Mouse (Mus musculus) myocyte (in vitro differentiated cells): ENCODE measurements at regions not wholly inside any gene's neighbourhood (a gene's known extent, or its start where the extent isn't known, plus 50 kb on each side); places are given as distances from the start of the nearest gene placed in this dataset.

Experiments used
- H3K27me3 ChIP-seq: one replicate; pipeline ENCODE4 v1.6.1; 2011; ENCODE audit not compliant: control insufficient read depth, insufficient read depth, insufficient read length
- H3K36me3 ChIP-seq: one replicate; pipeline ENCODE4 v1.6.1; 2011; ENCODE audit not compliant: control insufficient read depth, insufficient read depth
- H3K4me2 ChIP-seq: one replicate; pipeline ENCODE4 v1.6.1; 2011; ENCODE audit warnings: low read depth, control low read depth
- H3K4me3 ChIP-seq: one replicate; pipeline ENCODE4 v1.5.1; 2011; ENCODE audit warnings: mild to moderate bottlenecking, control low read depth, moderate library complexity
- H3K79me2 ChIP-seq: one replicate; pipeline ENCODE4 v1.6.1; 2011; ENCODE audit not compliant: control insufficient read depth, insufficient read depth
- H3ac ChIP-seq: one replicate; pipeline ENCODE4 v1.6.1; 2011; ENCODE audit not compliant: control insufficient read depth, insufficient read length
- CEBPB ChIP-seq: IDR thresholded peaks from 2 replicates; pipeline ENCODE4 v1.6.1; 2011; ENCODE audit warnings: mild to moderate bottlenecking, moderate library complexity; ENCODE audit not compliant: poor library complexity, insufficient read depth, severe bottlenecking
- E2F4 ChIP-seq: IDR thresholded peaks from one replicate; pipeline ENCODE4 v1.6.1; 2011; ENCODE audit warnings: mild to moderate bottlenecking, control low read depth, moderate library complexity; ENCODE audit not compliant: insufficient read depth
- MAX ChIP-seq: IDR thresholded peaks from one replicate; pipeline ENCODE4 v1.6.1; 2011; ENCODE audit warnings: low read depth, mild to moderate bottlenecking, control low read depth
- MYOD1 ChIP-seq, 3 experiments: IDR thresholded peaks; one replicate each; pipeline ENCODE4 v1.6.1; 2011; ENCODE audit warnings: control low read depth in 2 of 3, low read depth in 2 of 3, mild to moderate bottlenecking in 2 of 3, moderate library complexity in 1 of 3; ENCODE audit not compliant: insufficient read length in 2 of 3, control insufficient read depth in 1 of 3
- MYOG ChIP-seq, 3 experiments: IDR thresholded peaks; one replicate each; pipeline ENCODE4 v1.6.1; 2011; ENCODE audit warnings: control low read depth in 2 of 3, low read depth in 2 of 3, mild to moderate bottlenecking in 2 of 3; ENCODE audit not compliant: insufficient read length in 2 of 3, control insufficient read depth in 1 of 3, insufficient read depth in 1 of 3
- POLR2A ChIP-seq: IDR thresholded peaks from one replicate; pipeline ENCODE4 v1.6.1; 2011; ENCODE audit warnings: low read depth, mild to moderate bottlenecking, control low read depth, moderate library complexity; ENCODE audit not compliant: insufficient read length
- POLR2AphosphoS2 ChIP-seq: IDR thresholded peaks from one replicate; pipeline ENCODE4 v1.6.1; 2011; ENCODE audit warnings: low read depth, control low read depth; ENCODE audit not compliant: insufficient read length
- REST ChIP-seq: IDR thresholded peaks from one replicate; pipeline ENCODE4 v1.6.1; 2011; ENCODE audit warnings: mild to moderate bottlenecking, control low read depth, moderate library complexity; ENCODE audit not compliant: insufficient read depth, insufficient read length
- SRF ChIP-seq: IDR thresholded peaks from one replicate; pipeline ENCODE4 v1.6.1; 2011; ENCODE audit warnings: low read depth; ENCODE audit not compliant: control insufficient read depth, insufficient read length
- TCF12 ChIP-seq: IDR thresholded peaks from one replicate; pipeline ENCODE4 v1.6.1; 2011; ENCODE audit warnings: mild to moderate bottlenecking, control low read depth; ENCODE audit not compliant: poor library complexity, insufficient read depth, severe bottlenecking
- TCF3 ChIP-seq: IDR thresholded peaks from one replicate; pipeline ENCODE4 v1.6.1; 2011; ENCODE audit warnings: low read depth, control low read depth; ENCODE audit not compliant: insufficient read length
- USF1 ChIP-seq: IDR thresholded peaks from one replicate; pipeline ENCODE4 v1.6.1; 2011; ENCODE audit warnings: low read depth, mild to moderate bottlenecking, control low read depth, moderate library complexity

- Histone ChIP-seq H3K4me2 (no peak overlapping the region), H3K4me3 (no peak overlapping the region), H3K27me3 (no peaks in the 10 kb centered on the region), H3ac (no peak overlapping the region), H3K79me2 (no peaks in the 10 kb centered on the region), H3K36me3 (no peaks in the 10 kb centered on the region)
- no peak for TF ChIP-seq SRF
- TF ChIP-seq E2F4: no peak
- no peak for TF ChIP-seq POLR2AphosphoS2
- no peak for TF ChIP-seq CEBPB
- TF ChIP-seq USF1: no peak
- TF ChIP-seq TCF3: no peak
- TF ChIP-seq MYOG (IDR thresholded peaks at IDR 0.05; ENCODE audit: control insufficient read depth in 1 of 3, insufficient read depth in 1 of 3, insufficient read length in 2 of 3, low read depth in 2 of 3): no peak
These were observed 88.7 kb downstream of the A730009L09Rik start for GRCm38 (mm10) chr16:84603465-84604205.

- Histone ChIP-seq H3K4me2 (no peak overlapping the region), H3K4me3 (no peak overlapping the region), H3ac (no peak overlapping the region), H3K79me2 (no peaks in the 10 kb centered on the region), H3K36me3 (no peaks in the 10 kb centered on the region), H3K27me3 (no peaks in the 10 kb centered on the region)
- TF ChIP-seq CEBPB: no peak
- TF ChIP-seq USF1: no peak
- no peak for TF ChIP-seq TCF12
- no peak for TF ChIP-seq POLR2AphosphoS2
- TF ChIP-seq MYOD1 (IDR thresholded peaks at IDR 0.05; ENCODE audit: control insufficient read depth in 1 of 3, insufficient read length in 2 of 3, low read depth in 2 of 3): no peak
- no peak for TF ChIP-seq MAX
- no peak for TF ChIP-seq E2F4
- TF ChIP-seq REST: no peak
- TF ChIP-seq MYOG (IDR thresholded peaks at IDR 0.05; ENCODE audit: control insufficient read depth in 1 of 3, insufficient read depth in 1 of 3, insufficient read length in 2 of 3, low read depth in 2 of 3): no peak
- no peak for TF ChIP-seq POLR2A
- TF ChIP-seq TCF3: no peak
- no peak for TF ChIP-seq SRF
These were observed 89.5 kb downstream of the A730009L09Rik start for GRCm38 (mm10) chr16:84604272-84604975.

GRCm38 (mm10) chr16:84606010-84606803, 91.3 kb downstream of the A730009L09Rik start:
- no peak overlapping the region for H3K4me3 ChIP-seq
- no peak overlapping the region for H3K4me2 ChIP-seq
- TF ChIP-seq CEBPB (no peak), MAX (no peak), TCF12 (no peak), MYOD1 (IDR thresholded peaks at IDR 0.05; ENCODE audit: control insufficient read depth in 1 of 3, insufficient read length in 2 of 3, low read depth in 2 of 3) (no peak)
- no peaks in the 10 kb centered on the region for H3K27me3 ChIP-seq
- H3K36me3 ChIP-seq: no peaks in the 10 kb centered on the region
- no peaks in the 10 kb centered on the region for H3K79me2 ChIP-seq
- H3ac ChIP-seq: no peak overlapping the region

- H3ac ChIP-seq: no peak overlapping the region
- H3K79me2 ChIP-seq: no peaks in the 10 kb centered on the region
- no peak overlapping the region for H3K4me3 ChIP-seq
- no peak for TF ChIP-seq TCF3
- TF ChIP-seq POLR2A: no peak
- TF ChIP-seq SRF: no peak
- no peak for TF ChIP-seq MAX
- no peak for TF ChIP-seq TCF12
- TF ChIP-seq POLR2AphosphoS2: no peak
- no peak for TF ChIP-seq CEBPB
- TF ChIP-seq E2F4: no peak
- no peak for TF ChIP-seq USF1
- TF ChIP-seq MYOD1 (IDR thresholded peaks at IDR 0.05; ENCODE audit: control insufficient read depth in 1 of 3, insufficient read length in 2 of 3, low read depth in 2 of 3): no peak
- TF ChIP-seq REST: no peak
- no peak for TF ChIP-seq MYOG (IDR thresholded peaks at IDR 0.05; ENCODE audit: control insufficient read depth in 1 of 3, insufficient read depth in 1 of 3, insufficient read length in 2 of 3, low read depth in 2 of 3)
- no peaks in the 10 kb centered on the region for H3K36me3 ChIP-seq
- no peaks in the 10 kb centered on the region for H3K27me3 ChIP-seq
- H3K4me2 ChIP-seq: no peak overlapping the region
These were observed 91.8 kb downstream of the A730009L09Rik start for GRCm38 (mm10) chr16:84606804-84607095.
